Mouse (Mus musculus): ENCODE measurements around the gene Taf3.

Taf3 gene

GRCm38 (mm10) chr2:10010263-10010909 is 38.0 kb downstream of the Taf3 start:
- DNase-seq = peak in 1 of 2 experiments; percentile 33

- no peak for DNase-seq
These were observed 38.6 kb downstream of the Taf3 start for GRCm38 (mm10) chr2:10009671-10010254.

GRCm38 (mm10) chr2:10008593-10008992 is 39.8 kb downstream of the Taf3 start:
- no peak for DNase-seq

GRCm38 (mm10) chr2:10004960-10005621 is 43.3 kb downstream of the Taf3 start:
- no peak for DNase-seq

- DNase-seq = peak in 1 of 2 experiments; percentile 28
These were observed 45.0 kb downstream of the Taf3 start for GRCm38 (mm10) chr2:10003358-10003757.

GRCm38 (mm10) chr2:10001591-10001990 is 46.8 kb downstream of the Taf3 start:
- no peak for DNase-seq

GRCm38 (mm10) chr2:9997535-9997934 is 50.9 kb downstream of the Taf3 start:
- DNase-seq = no peak

GRCm38 (mm10) chr2:9996111-9996510 is 52.3 kb downstream of the Taf3 start:
- DNase-seq = no peak

GRCm38 (mm10) chr2:9990690-9991229 is 57.6 kb downstream of the Taf3 start:
- DNase-seq = no peak

- DNase-seq = no peak
These were observed 58.5 kb downstream of the Taf3 start for GRCm38 (mm10) chr2:9989649-9990547.

- no peak for DNase-seq
These were observed 60.1 kb downstream of the Taf3 start for GRCm38 (mm10) chr2:9988290-9988689.

- peak in 1 of 2 experiments; percentile 33 for DNase-seq
These were observed 62.4 kb downstream of the Taf3 start for GRCm38 (mm10) chr2:9985979-9986447.

- DNase-seq = no peak
These were observed 66.0 kb downstream of the Taf3 start for GRCm38 (mm10) chr2:9982446-9982845.

- no peak for DNase-seq
These were observed 76.5 kb downstream of the Taf3 start for GRCm38 (mm10) chr2:9971927-9972326.

- no peak for DNase-seq
These were observed 77.8 kb downstream of the Taf3 start for GRCm38 (mm10) chr2:9970579-9970978.

- no peak for DNase-seq
These were observed 78.2 kb downstream of the Taf3 start for GRCm38 (mm10) chr2:9970178-9970577.

- DNase-seq = no peak
These were observed 78.7 kb downstream of the Taf3 start for GRCm38 (mm10) chr2:9969734-9970133.

GRCm38 (mm10) chr2:9966634-9967033 is 81.8 kb downstream of the Taf3 start:
- no peak for DNase-seq

- DNase-seq = no peak
These were observed 82.8 kb downstream of the Taf3 start for GRCm38 (mm10) chr2:9965608-9966007.

GRCm38 (mm10) chr2:9962871-9963270 is 85.5 kb downstream of the Taf3 start:
- no peak for DNase-seq

- DNase-seq = no peak
These were observed 86.7 kb downstream of the Taf3 start for GRCm38 (mm10) chr2:9961708-9962107.

GRCm38 (mm10) chr2:9958011-9958410 is 90.4 kb downstream of the Taf3 start:
- DNase-seq = no peak

- no peak for DNase-seq
These were observed 91.8 kb downstream of the Taf3 start for GRCm38 (mm10) chr2:9956546-9956945.

All from lung, postnatal 4 days (tissue).